Mouse (Mus musculus) fat pad, adult 2 months (tissue): ENCODE measurements around the gene Wwc2.

Source experiments
- DNase-seq: peaks from one replicate; pipeline ENCODE4 v3.0.0-alpha.2; 2011; ENCODE audit warnings: low read depth, low spot score; ENCODE audit errors: extremely low read depth

The Wwc2 gene

GRCm38 (mm10) chr8:47941028-47941427 lies 49.7 kb downstream of the Wwc2 start:
- DNase-seq = no peak

- DNase-seq = no peak
Measured at GRCm38 (mm10) chr8:47939933-47940870, 50.5 kb downstream of the Wwc2 start.

- no peak for DNase-seq
Measured at GRCm38 (mm10) chr8:47939217-47939616, 51.5 kb downstream of the Wwc2 start.

GRCm38 (mm10) chr8:47936386-47936785 lies 54.3 kb downstream of the Wwc2 start:
- DNase-seq = no peak

- DNase-seq = no peak
Measured at GRCm38 (mm10) chr8:47935461-47935860, 55.3 kb downstream of the Wwc2 start.

- no peak for DNase-seq
Measured at GRCm38 (mm10) chr8:47933087-47933486, 57.6 kb downstream of the Wwc2 start.

GRCm38 (mm10) chr8:47932028-47932790 lies 58.5 kb downstream of the Wwc2 start:
- no peak for DNase-seq

- DNase-seq = no peak
Measured at GRCm38 (mm10) chr8:47931371-47931770, 59.4 kb downstream of the Wwc2 start.

GRCm38 (mm10) chr8:47929615-47930014 lies 61.1 kb downstream of the Wwc2 start:
- no peak for DNase-seq

- no peak for DNase-seq
Measured at GRCm38 (mm10) chr8:47928604-47929185, 62.0 kb downstream of the Wwc2 start.

- DNase-seq = no peak
Measured at GRCm38 (mm10) chr8:47924921-47925320, 65.8 kb downstream of the Wwc2 start.

GRCm38 (mm10) chr8:47922816-47923215 lies 67.9 kb downstream of the Wwc2 start:
- DNase-seq = no peak

- DNase-seq = no peak
Measured at GRCm38 (mm10) chr8:47922011-47922410, 68.7 kb downstream of the Wwc2 start.

- DNase-seq = no peak
Measured at GRCm38 (mm10) chr8:47920575-47921144, 70.1 kb downstream of the Wwc2 start.

GRCm38 (mm10) chr8:47917060-47918035 lies 73.4 kb downstream of the Wwc2 start:
- DNase-seq = no peak

- DNase-seq = no peak
Measured at GRCm38 (mm10) chr8:47915521-47915920, 75.2 kb downstream of the Wwc2 start.

- DNase-seq = no peak
Measured at GRCm38 (mm10) chr8:47914946-47915345, 75.8 kb downstream of the Wwc2 start.

GRCm38 (mm10) chr8:47914161-47914560 lies 76.6 kb downstream of the Wwc2 start:
- DNase-seq = no peak

- DNase-seq = no peak
Measured at GRCm38 (mm10) chr8:47913621-47914020, 77.1 kb downstream of the Wwc2 start.

GRCm38 (mm10) chr8:47909681-47910080 lies 81.0 kb downstream of the Wwc2 start:
- no peak for DNase-seq
